Mouse (Mus musculus) C2C12 (cell line): Measurements from ENCODE around the gene Gnat1. TPM values are rescaled to one million over a fixed set of nuclear protein-coding genes. Genes with fewer than 3 reads are reported as not detected.

Experiments
- H3K27me3 ChIP-seq: one replicate; pipeline ENCODE4 v1.6.1; 2011; ENCODE audit not compliant: control insufficient read depth, insufficient read depth, insufficient read length
- H3K36me3 ChIP-seq: one replicate; pipeline ENCODE4 v1.6.1; 2011; ENCODE audit not compliant: control insufficient read depth, insufficient read depth
- H3K4me3 ChIP-seq: one replicate; pipeline ENCODE4 v1.5.1; 2011; ENCODE audit warnings: mild to moderate bottlenecking, control low read depth; ENCODE audit not compliant: poor library complexity, insufficient read depth, severe bottlenecking
- H3K79me2 ChIP-seq: one replicate; pipeline ENCODE4 v1.6.1; 2011; ENCODE audit not compliant: control insufficient read depth, insufficient read depth
- H3K79me3 ChIP-seq: one replicate; pipeline ENCODE4 v1.6.1; 2011; ENCODE audit warnings: low read depth, control low read depth
- H3ac ChIP-seq: one replicate; pipeline ENCODE3; 2011; ENCODE audit warnings: low read depth; ENCODE audit not compliant: control insufficient read depth, insufficient read length
- CEBPB ChIP-seq: IDR thresholded peaks from one replicate; pipeline ENCODE4 v1.6.1; 2011; ENCODE audit warnings: low read depth, mild to moderate bottlenecking, control low read depth, moderate library complexity
- CTCF ChIP-seq: IDR thresholded peaks from one replicate; pipeline ENCODE4 v1.5.1; 2011; ENCODE audit not compliant: control insufficient read depth, insufficient read depth, insufficient read length
- FOSL1 ChIP-seq: IDR thresholded peaks from one replicate; pipeline ENCODE4 v1.8.0; 2011; ENCODE audit warnings: mild to moderate bottlenecking, low read length; ENCODE audit not compliant: poor library complexity, insufficient read depth, severe bottlenecking
- MAX ChIP-seq: IDR thresholded peaks from one replicate; pipeline ENCODE4 v1.6.1; 2011; ENCODE audit warnings: mild to moderate bottlenecking, control low read depth
- MYOD1 ChIP-seq: IDR thresholded peaks from one replicate; pipeline ENCODE4 v1.6.1; 2011; ENCODE audit warnings: low read depth; ENCODE audit not compliant: control insufficient read depth, insufficient read length
- MYOG ChIP-seq: IDR thresholded peaks from one replicate; pipeline ENCODE4 v1.6.1; 2011; ENCODE audit not compliant: control insufficient read depth, insufficient read length; ENCODE audit errors: extremely low read depth
- USF1 ChIP-seq: IDR thresholded peaks from one replicate; pipeline ENCODE4 v1.6.1; 2011; ENCODE audit warnings: low read depth, mild to moderate bottlenecking, control low read depth, moderate library complexity
- polyA plus RNA-seq: library from polyadenylated mRNA; unstranded; fragments of >200 nt; fragmentation: generic; extraction: Trizol; gene quantifications from one replicate; pipeline ENCODE4 v1.2.1, GENCODE M21; 2012; ENCODE audit warnings: missing spikeins

Gnat1 gene
- polyA plus RNA-seq, 1 experiment = 0.01 TPM

- H3K4me3 ChIP-seq = no peak overlapping the region
- no peaks in the 10 kb centered on the region for H3K79me3 ChIP-seq
- no peaks in the 10 kb centered on the region for H3K79me2 ChIP-seq
- no peaks in the 10 kb centered on the region for H3K36me3 ChIP-seq
- peaks cover 32% of the 10 kb centered on the region for H3K27me3 ChIP-seq
- H3ac ChIP-seq = no peak overlapping the region
- no peak for TF ChIP-seq MAX
- no peak for TF ChIP-seq MYOD1
- no peak for TF ChIP-seq CTCF
- TF ChIP-seq CEBPB = no peak
- TF ChIP-seq USF1 = no peak
- TF ChIP-seq MYOG = no peak
- no peak for TF ChIP-seq FOSL1
Measured at GRCm38 (mm10) chr9:107718781-107719540, 39.4 kb upstream of the Gnat1 start.

GRCm38 (mm10) chr9:107716951-107717350 lies 37.4 kb upstream of the Gnat1 start:
- Histone ChIP-seq H3K4me3 (no peak overlapping the region), H3K79me2 (no peaks in the 10 kb centered on the region), H3ac (no peak overlapping the region), H3K27me3 (peaks cover 30% of the 10 kb centered on the region), H3K36me3 (no peaks in the 10 kb centered on the region), H3K79me3 (no peaks in the 10 kb centered on the region)
- no peak for TF ChIP-seq CTCF
- TF ChIP-seq MAX = no peak
- TF ChIP-seq CEBPB = no peak
- no peak for TF ChIP-seq MYOD1
- TF ChIP-seq FOSL1 = no peak
- TF ChIP-seq USF1 = no peak
- TF ChIP-seq MYOG = no peak

GRCm38 (mm10) chr9:107715632-107716031 lies 36.1 kb upstream of the Gnat1 start:
- no peak overlapping the region for H3K4me3 ChIP-seq
- no peak for TF ChIP-seq USF1
- no peak for TF ChIP-seq MYOD1
- TF ChIP-seq FOSL1 = no peak
- no peak for TF ChIP-seq CTCF
- H3K79me3 ChIP-seq = no peaks in the 10 kb centered on the region
- peaks cover 26% of the 10 kb centered on the region for H3K27me3 ChIP-seq
- H3K79me2 ChIP-seq = no peaks in the 10 kb centered on the region
- H3K36me3 ChIP-seq = no peaks in the 10 kb centered on the region
- H3ac ChIP-seq = no peak overlapping the region

GRCm38 (mm10) chr9:107714221-107714952 lies 34.9 kb upstream of the Gnat1 start:
- Histone ChIP-seq H3K79me2 (no peaks in the 10 kb centered on the region), H3K79me3 (no peaks in the 10 kb centered on the region), H3ac (no peak overlapping the region), H3K27me3 (peaks cover 34% of the 10 kb centered on the region), H3K4me3 (no peak overlapping the region), H3K36me3 (no peaks in the 10 kb centered on the region)
- no peak for TF ChIP-seq CEBPB
- TF ChIP-seq CTCF = no peak
- no peak for TF ChIP-seq USF1
- TF ChIP-seq MYOD1 = no peak
- no peak for TF ChIP-seq MYOG
- TF ChIP-seq MAX = no peak
- no peak for TF ChIP-seq FOSL1

GRCm38 (mm10) chr9:107709697-107710483 lies 30.4 kb upstream of the Gnat1 start, which contains the start of gene Sema3f:
Gene Sema3f, minus strand, starts transcription at chr9:107710475.
- no peak for TF ChIP-seq FOSL1
- no peak for TF ChIP-seq MAX
- TF ChIP-seq CTCF = peak; percentile 6
- Histone ChIP-seq H3K36me3 (no peaks in the 10 kb centered on the region), H3K4me3 (no peak within 1 kb of the TSS), H3ac (peak within 1 kb of the TSS; percentile 58), H3K27me3 (peaks cover 44% of the 10 kb centered on the region), H3K79me3 (no peaks in the 10 kb centered on the region), H3K79me2 (no peaks in the 10 kb centered on the region)

GRCm38 (mm10) chr9:107709096-107709696 lies 29.7 kb upstream of the Gnat1 start:
- no peaks in the 10 kb centered on the region for H3K79me2 ChIP-seq
- H3K4me3 ChIP-seq = no peak overlapping the region
- H3K27me3 ChIP-seq = peaks cover 44% of the 10 kb centered on the region
- H3ac ChIP-seq = peak overlapping the region; percentile 13
- H3K36me3 ChIP-seq = no peaks in the 10 kb centered on the region
- H3K79me3 ChIP-seq = no peaks in the 10 kb centered on the region
- TF ChIP-seq MYOG (no peak), MYOD1 (no peak), MAX (no peak), CEBPB (no peak), CTCF (no peak), USF1 (no peak), FOSL1 (no peak)
